Mouse (Mus musculus) midbrain, postnatal 0 days (tissue): ENCODE results near the gene Arpc2. TPM values are rescaled to one million over a fixed set of nuclear protein-coding genes. Genes with fewer than 3 reads are reported as not detected.

ENCODE experiments used
- ATAC-seq: fragments of 200-750 bp; cut with Nextera tagmentation; 2 replicates; pipeline ENCODE4 v1.8.0; 2017; ENCODE audit warnings: moderate number of reproducible peaks, mild to moderate bottlenecking, moderate TSS enrichment, moderate library complexity; ENCODE audit not compliant: low FRiP score
- DNase-seq: peaks from one replicate; pipeline ENCODE4 v3.0.0-alpha.2; 2015; ENCODE audit warnings: low spot score
- H3K27ac ChIP-seq: fragments of 300-500 bp; sonication (generic); 2 replicates; pipeline ENCODE4 v1.5.1; 2014; ENCODE audit warnings: low read depth, mild to moderate bottlenecking, low read length, mixed read lengths
- H3K27me3 ChIP-seq: fragments of 300-500 bp; sonication (generic); 2 replicates; pipeline ENCODE4 v1.6.1; 2014; ENCODE audit warnings: low read length, control low read depth, mixed read lengths; ENCODE audit not compliant: insufficient read depth
- H3K36me3 ChIP-seq: fragments of 300-500 bp; sonication (generic); 2 replicates; pipeline ENCODE4 v1.6.1; 2014; ENCODE audit warnings: low read length, control low read depth, mixed read lengths; ENCODE audit not compliant: insufficient read depth
- H3K4me1 ChIP-seq: fragments of 300-500 bp; sonication (generic); 2 replicates; pipeline ENCODE4 v1.6.1; 2014; ENCODE audit warnings: mild to moderate bottlenecking, control low read depth, antibody characterized with exemption, low read length, mixed read lengths; ENCODE audit not compliant: insufficient read depth
- H3K4me2 ChIP-seq: fragments of 300-500 bp; sonication (generic); 2 replicates; pipeline ENCODE4 v1.6.1; 2014; ENCODE audit warnings: low read depth, mild to moderate bottlenecking, low read length, mixed read lengths; ENCODE audit not compliant: poor library complexity, severe bottlenecking
- H3K4me3 ChIP-seq: fragments of 300-500 bp; sonication (generic); 2 replicates; pipeline ENCODE4 v1.5.1; 2014; ENCODE audit warnings: low read depth, mild to moderate bottlenecking, low read length, moderate library complexity
- H3K9ac ChIP-seq: fragments of 300-500 bp; sonication (generic); replicated peaks from 2 replicates; pipeline ENCODE4 v1.6.1; 2014; ENCODE audit warnings: mild to moderate bottlenecking, low read length, moderate library complexity, mixed read lengths; ENCODE audit not compliant: poor library complexity, severe bottlenecking
- H3K9me3 ChIP-seq: fragments of 300-500 bp; sonication (generic); 2 replicates; pipeline ENCODE4 v1.6.1; 2016; ENCODE audit warnings: low read length, control low read depth
- CTCF ChIP-seq: IDR thresholded peaks from 2 replicates; pipeline ENCODE4 v1.5.1; 2016; ENCODE audit warnings: antibody characterized with exemption, mild to moderate bottlenecking
- WGBS: fragments of 180-500 bp; shearing (Covaris S2); extraction: QIAGEN DNeasy Blood & Tissue Kit; methylation state at CpG from one replicate; pipeline ENCODE4 v1.1.7; 2014; 5-methylcytosine and 5-hydroxymethylcytosine counted together
- polyA plus RNA-seq: library from polyadenylated mRNA; unstranded; fragments of >200 nt; fragmentation: Nextera tagmentation; extraction: Ambion mirVana; gene quantifications from 2 replicates; pipeline ENCODE4 v1.2.1, GENCODE M21; 2015
- total RNA-seq: library from RNA; depleted of rRNA; stranded (reverse); fragments of >200 nt; gene quantifications from 2 replicates; pipeline ENCODE4 v1.2.3, GENCODE M21; 2014

Gene Arpc2
- total and polyA plus RNA-seq, 2 experiments from 2014 or later, result 149 to 464 TPM

GRCm38 (mm10) chr1:74207906-74208305, 28.0 kb upstream of the Arpc2 start:
- ATAC-seq (no peak), DNase-seq (no peak)
- no peak overlapping the region for H3K4me2 ChIP-seq
- H3K27ac ChIP-seq, result no peak overlapping the region
- no peak overlapping the region for H3K4me3 ChIP-seq
- H3K36me3 ChIP-seq, result no peaks in the 10 kb centered on the region
- no peak for TF ChIP-seq CTCF
- H3K27me3 ChIP-seq, result no peaks in the 10 kb centered on the region
- no peaks in the 10 kb centered on the region for H3K4me1 ChIP-seq
- no peak overlapping the region for H3K9ac ChIP-seq
- 65% methylated on average over 8 of the region's 9 CpGs for WGBS
- H3K9me3 ChIP-seq, result no peaks in the 10 kb centered on the region

DNA sequence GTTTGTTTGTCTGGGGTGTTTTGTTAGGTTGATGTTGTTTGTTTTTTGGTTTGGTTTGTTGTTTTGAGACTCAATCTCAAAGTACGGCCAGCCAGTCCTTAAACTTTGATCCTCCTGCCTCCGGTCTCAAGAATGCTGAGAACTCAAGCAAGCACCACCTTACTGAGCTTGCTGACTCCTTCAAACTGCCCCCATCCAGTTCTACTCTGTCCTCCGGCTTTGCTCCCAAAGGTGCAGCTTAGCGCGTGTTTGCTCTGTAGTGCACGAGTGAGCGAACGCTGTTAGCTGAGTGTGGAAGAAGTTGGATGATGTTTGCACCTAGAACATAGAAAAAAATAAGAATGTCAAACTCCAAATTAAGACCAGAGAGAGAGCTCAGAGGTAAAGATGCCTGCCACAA, 26.9 kb upstream of the Arpc2 start:
- no peak for TF ChIP-seq CTCF
- ATAC-seq (no peak), DNase-seq (no peak)
- Histone ChIP-seq H3K4me2 (no peak overlapping the region), H3K36me3 (no peaks in the 10 kb centered on the region), H3K27ac (no peak overlapping the region), H3K4me3 (no peak overlapping the region), H3K9ac (no peak overlapping the region), H3K27me3 (no peaks in the 10 kb centered on the region), H3K4me1 (no peaks in the 10 kb centered on the region), H3K9me3 (no peaks in the 10 kb centered on the region)
- 91% methylated on average over 8 of the region's 8 CpGs for WGBS

GRCm38 (mm10) chr1:74219922-74220321, 16.0 kb upstream of the Arpc2 start:
- Histone ChIP-seq H3K4me2 (no peak overlapping the region), H3K27ac (no peak overlapping the region), H3K27me3 (no peaks in the 10 kb centered on the region), H3K9me3 (no peaks in the 10 kb centered on the region), H3K4me1 (no peaks in the 10 kb centered on the region), H3K36me3 (no peaks in the 10 kb centered on the region), H3K4me3 (no peak overlapping the region), H3K9ac (no peak overlapping the region)
- WGBS, result 82% methylated on average over 7 of the region's 7 CpGs
- no peak for TF ChIP-seq CTCF
- ATAC-seq, result no peak
- no peak for DNase-seq

GRCm38 (mm10) chr1:74227317-74227716, 8.6 kb upstream of the Arpc2 start:
- Histone ChIP-seq H3K9ac (no peak overlapping the region), H3K4me3 (no peak overlapping the region), H3K27ac (no peak overlapping the region), H3K27me3 (no peaks in the 10 kb centered on the region), H3K4me2 (no peak overlapping the region), H3K36me3 (no peaks in the 10 kb centered on the region), H3K4me1 (no peaks in the 10 kb centered on the region), H3K9me3 (0 out of 2 replicates have a peak, but pooled peaks cover 2% of the 10 kb centered on the region)
- ATAC-seq, result no peak
- DNase-seq, result no peak
- WGBS, result 90% methylated on average over 7 of the region's 7 CpGs
- TF ChIP-seq CTCF, result no peak

- no peaks in the 10 kb centered on the region for H3K27me3 ChIP-seq
- H3K9ac ChIP-seq, result no peak overlapping the region
- no peak for ATAC-seq
- H3K9me3 ChIP-seq, result 0 out of 2 replicates have a peak, but pooled peaks cover 2% of the 10 kb centered on the region
- H3K4me3 ChIP-seq, result no peak overlapping the region
- no peak for DNase-seq
- no peaks in the 10 kb centered on the region for H3K36me3 ChIP-seq
- 84% methylated on average over 2 of the region's 2 CpGs for WGBS
- no peak overlapping the region for H3K4me2 ChIP-seq
- H3K27ac ChIP-seq, result no peak overlapping the region
- TF ChIP-seq CTCF, result no peak
- no peaks in the 10 kb centered on the region for H3K4me1 ChIP-seq
These were observed 5.9 kb upstream of the Arpc2 start for GRCm38 (mm10) chr1:74229942-74230341.

- Histone ChIP-seq H3K9me3 (0 out of 2 replicates have a peak, but pooled peaks cover 2% of the 10 kb centered on the region), H3K27ac (no peak overlapping the region), H3K36me3 (no peaks in the 10 kb centered on the region), H3K4me1 (no peaks in the 10 kb centered on the region), H3K27me3 (no peaks in the 10 kb centered on the region), H3K4me3 (no peak overlapping the region), H3K9ac (no peak overlapping the region), H3K4me2 (no peak overlapping the region)
- ATAC-seq (no peak), DNase-seq (no peak)
- TF ChIP-seq CTCF, result no peak
- no CpG with 5 or more reads among the region's 1 CpGs for WGBS
These were observed 4.9 kb upstream of the Arpc2 start for GRCm38 (mm10) chr1:74230992-74231391.
